Mouse (Mus musculus) spleen, adult 18-20 months (tissue): Measurements from ENCODE around the gene Kctd17.

Experiments
- DNase-seq, 2 experiments: peaks; one replicate each; pipeline ENCODE4 v3.0.0; 2022; ENCODE audit warnings: mixed read lengths in 2 of 2

Kctd17 gene

GRCm38 (mm10) chr15:78428391-78429138 lies at the start of gene Kctd17:
Gene Kctd17 (plus strand): TSS chr15:78428564.
- DNase-seq: peak in 1 of 2 experiments; percentile 37

GRCm38 (mm10) chr15:78380208-78380607 lies 48.2 kb upstream of the Kctd17 start:
- no peak for DNase-seq

- DNase-seq: no peak
Measured at GRCm38 (mm10) chr15:78380741-78381140, 47.6 kb upstream of the Kctd17 start.

GRCm38 (mm10) chr15:78382115-78382514 lies 46.2 kb upstream of the Kctd17 start:
- no peak for DNase-seq

GRCm38 (mm10) chr15:78383450-78384219 lies 44.7 kb upstream of the Kctd17 start:
- DNase-seq: no peak

- no peak for DNase-seq
Measured at GRCm38 (mm10) chr15:78384220-78385116, 43.9 kb upstream of the Kctd17 start.

- no peak for DNase-seq
Measured at GRCm38 (mm10) chr15:78385564-78385963, 42.8 kb upstream of the Kctd17 start.

- no peak for DNase-seq
Measured at GRCm38 (mm10) chr15:78390855-78391254, 37.5 kb upstream of the Kctd17 start.

- DNase-seq: no peak
Measured at GRCm38 (mm10) chr15:78395478-78395962, 32.8 kb upstream of the Kctd17 start, which contains the start of gene Tex33. Gene Tex33 (minus strand): TSS chr15:78395912.

GRCm38 (mm10) chr15:78401345-78401744 lies 27.0 kb upstream of the Kctd17 start:
- DNase-seq: no peak

- DNase-seq: no peak
Measured at GRCm38 (mm10) chr15:78401921-78402320, 26.4 kb upstream of the Kctd17 start.

GRCm38 (mm10) chr15:78402423-78402822 lies 25.9 kb upstream of the Kctd17 start:
- no peak for DNase-seq

- no peak for DNase-seq
Measured at GRCm38 (mm10) chr15:78403301-78403741, 25.0 kb upstream of the Kctd17 start.

- no peak for DNase-seq
Measured at GRCm38 (mm10) chr15:78403896-78404295, 24.5 kb upstream of the Kctd17 start.

GRCm38 (mm10) chr15:78405098-78405497 lies 23.3 kb upstream of the Kctd17 start:
- DNase-seq: no peak

GRCm38 (mm10) chr15:78405517-78406211 lies 22.7 kb upstream of the Kctd17 start, which contains the start of gene Tst:
Gene Tst (minus strand): TSS chr15:78405907.
- DNase-seq: peak; percentile 63 to 75

- peak; percentile 79 to 85 for DNase-seq
Measured at GRCm38 (mm10) chr15:78406293-78406934, 21.9 kb upstream of the Kctd17 start, which contains the start of gene Mpst. Gene Mpst (plus strand): TSS chr15:78406416.

GRCm38 (mm10) chr15:78409570-78410052 lies 18.8 kb upstream of the Kctd17 start:
- DNase-seq: no peak

GRCm38 (mm10) chr15:78413083-78413718 lies 15.2 kb upstream of the Kctd17 start:
- DNase-seq: no peak

GRCm38 (mm10) chr15:78413719-78414117 lies 14.6 kb upstream of the Kctd17 start:
- DNase-seq: no peak

- no peak for DNase-seq
Measured at GRCm38 (mm10) chr15:78414157-78414556, 14.2 kb upstream of the Kctd17 start.
